Mouse (Mus musculus) C2C12 (cell line): ENCODE measurements at regions not wholly inside any gene's neighbourhood (a gene's known extent, or its start where the extent isn't known, plus 50 kb on each side); places are given as distances from the start of the nearest gene placed in this dataset.

ENCODE experiments used
- CTCF ChIP-seq: IDR thresholded peaks from one replicate; pipeline ENCODE4 v1.5.1; 2011; ENCODE audit not compliant: control insufficient read depth, insufficient read depth, insufficient read length
- MAX ChIP-seq: IDR thresholded peaks from one replicate; pipeline ENCODE4 v1.6.1; 2011; ENCODE audit warnings: mild to moderate bottlenecking, control low read depth
- MYOG ChIP-seq: IDR thresholded peaks from one replicate; pipeline ENCODE4 v1.6.1; 2011; ENCODE audit not compliant: control insufficient read depth, insufficient read length; ENCODE audit errors: extremely low read depth
- USF1 ChIP-seq: IDR thresholded peaks from one replicate; pipeline ENCODE4 v1.6.1; 2011; ENCODE audit warnings: low read depth, mild to moderate bottlenecking, control low read depth, moderate library complexity

DNA sequence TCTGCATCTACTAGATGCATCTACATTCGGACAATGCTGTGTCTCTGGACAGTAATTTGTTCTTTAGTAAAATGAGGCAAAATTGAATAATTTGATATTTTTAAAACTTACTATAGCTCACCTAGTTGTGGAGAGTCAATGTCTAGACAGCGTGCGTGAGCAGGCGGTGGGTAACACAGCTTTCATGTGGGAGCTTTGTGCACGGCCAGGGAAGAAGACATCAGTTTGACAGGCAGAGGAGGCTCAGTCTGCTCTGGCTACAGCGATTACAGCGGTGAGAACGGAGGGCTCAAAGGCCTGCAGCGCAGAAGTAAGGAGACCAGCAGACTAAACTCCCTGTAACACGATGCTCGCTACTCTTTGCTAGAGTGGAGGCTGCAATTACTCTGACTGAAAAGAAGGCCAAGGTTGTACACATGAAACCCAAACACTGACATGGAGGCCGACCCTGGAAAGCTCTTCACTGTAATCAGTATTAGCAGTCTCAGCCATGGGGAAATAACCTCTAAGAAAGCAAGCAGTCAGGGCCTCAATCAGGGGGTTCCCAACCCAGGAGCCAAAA lies 120.5 kb downstream of the Polr2m start:
- no peak for TF ChIP-seq CTCF
- TF ChIP-seq USF1 = no peak
- no peak for TF ChIP-seq MAX
- TF ChIP-seq MYOG = no peak
